Mouse (Mus musculus) midbrain, embryonic 14.5 days (tissue): Measurements from ENCODE around the gene Samd4. TPM values are rescaled to one million over a fixed set of nuclear protein-coding genes. Genes with fewer than 3 reads are reported as not detected.

Source experiments
- ATAC-seq: fragments of 200-750 bp; cut with Nextera tagmentation; 2 replicates; pipeline ENCODE4 v1.8.0; 2017; ENCODE audit warnings: moderate number of reproducible peaks, moderate library complexity; ENCODE audit not compliant: low FRiP score, low TSS enrichment
- DNase-seq: peaks from one replicate; pipeline ENCODE4 v3.0.0-alpha.2; 2015
- H3K27ac ChIP-seq: fragments of 300-500 bp; sonication (generic); replicated peaks from 2 replicates; pipeline ENCODE4 v1.5.1; 2014; ENCODE audit warnings: mild to moderate bottlenecking, low read depth, low read length, moderate library complexity
- H3K27me3 ChIP-seq: fragments of 300-500 bp; sonication (generic); 2 replicates; pipeline ENCODE4 v1.6.1; 2014; ENCODE audit warnings: low read length, control low read depth, mixed read lengths; ENCODE audit not compliant: control insufficient read depth, insufficient read depth
- H3K36me3 ChIP-seq: fragments of 300-500 bp; sonication (generic); 2 replicates; pipeline ENCODE4 v1.6.1; 2014; ENCODE audit warnings: low read length, control low read depth; ENCODE audit not compliant: control insufficient read depth, insufficient read depth
- H3K4me1 ChIP-seq: fragments of 300-500 bp; sonication (generic); 2 replicates; pipeline ENCODE4 v1.6.1; 2014; ENCODE audit warnings: mild to moderate bottlenecking, antibody characterized with exemption, low read length, control low read depth; ENCODE audit not compliant: control insufficient read depth, insufficient read depth
- H3K4me2 ChIP-seq: fragments of 300-500 bp; sonication (generic); 2 replicates; pipeline ENCODE4 v1.6.1; 2014; ENCODE audit warnings: mild to moderate bottlenecking, low read length, moderate library complexity
- H3K4me3 ChIP-seq: fragments of 300-500 bp; sonication (generic); replicated peaks from 2 replicates; pipeline ENCODE4 v1.5.1; 2014; ENCODE audit warnings: low read depth, low read length
- H3K9ac ChIP-seq: fragments of 300-500 bp; sonication (generic); replicated peaks from 2 replicates; pipeline ENCODE4 v1.6.1; 2014; ENCODE audit warnings: mild to moderate bottlenecking, low read length, moderate library complexity
- H3K9me3 ChIP-seq: fragments of 300-500 bp; sonication (generic); 2 replicates; pipeline ENCODE4 v1.6.1; 2016; ENCODE audit warnings: low read length, control low read depth, mixed read lengths; ENCODE audit not compliant: control insufficient read depth
- WGBS: fragments of 180-500 bp; shearing (Covaris S2); extraction: QIAGEN DNeasy Blood & Tissue Kit; methylation state at CpG from one replicate; pipeline ENCODE4 v1.1.7; 2014; 5-methylcytosine and 5-hydroxymethylcytosine counted together
- polyA plus RNA-seq: library from polyadenylated mRNA; unstranded; fragments of >200 nt; fragmentation: Nextera tagmentation; extraction: Ambion mirVana; gene quantifications from 2 replicates; pipeline ENCODE4 v1.2.1, GENCODE M21; 2014

Gene Samd4
- polyA plus RNA-seq, 1 experiment from 2014 or later, result 3.1 TPM

- no peaks in the 10 kb centered on the region for H3K9me3 ChIP-seq
- no peak for ATAC-seq
- 80% methylated on average over 3 of the region's 3 CpGs for WGBS
- H3K36me3 ChIP-seq, result no peaks in the 10 kb centered on the region
- DNase-seq, result no peak
- H3K4me1 ChIP-seq, result 0 out of 2 replicates have a peak, but pooled peaks cover 5% of the 10 kb centered on the region
- no peak overlapping the region for H3K27ac ChIP-seq
- no peak overlapping the region for H3K4me3 ChIP-seq
- no peaks in the 10 kb centered on the region for H3K27me3 ChIP-seq
- no peak overlapping the region; the same call in 1 of the 2 replicates for H3K4me2 ChIP-seq
- no peak overlapping the region for H3K9ac ChIP-seq
Observed at GRCm38 (mm10) chr14:47086123-47086522, 203.5 kb downstream of the Samd4 start.

DNA sequence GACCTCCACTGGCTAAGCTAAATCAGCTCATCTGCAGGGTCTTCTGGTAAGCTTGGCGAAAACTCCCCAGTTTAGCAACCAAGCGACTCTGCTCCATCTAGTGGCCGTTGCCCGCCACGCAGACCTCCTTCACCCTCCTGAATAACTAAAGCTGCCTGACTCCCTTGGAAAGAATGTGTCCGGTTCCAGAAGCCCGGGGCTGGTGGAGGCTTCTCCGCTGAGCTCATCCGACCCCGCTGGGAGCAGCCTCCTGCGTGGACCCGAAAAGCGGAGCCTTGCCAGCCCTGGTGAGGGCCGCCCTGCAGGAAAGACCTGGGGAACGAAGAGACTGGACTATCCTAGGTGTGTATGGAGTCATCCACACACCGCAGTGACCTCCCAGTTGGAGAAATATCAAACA, 204.1 kb downstream of the Samd4 start:
- H3K9ac ChIP-seq, result peak overlapping the region; percentile 42
- 6% methylated on average over 16 of the region's 16 CpGs for WGBS
- no peaks in the 10 kb centered on the region for H3K27me3 ChIP-seq
- peak overlapping the region; percentile 60 for H3K4me2 ChIP-seq
- H3K9me3 ChIP-seq, result no peaks in the 10 kb centered on the region
- peak; percentile 79 for ATAC-seq
- no peak overlapping the region for H3K27ac ChIP-seq
- DNase-seq, result peak; percentile 94
- H3K4me1 ChIP-seq, result 0 out of 2 replicates have a peak, but pooled peaks cover 5% of the 10 kb centered on the region
- no peaks in the 10 kb centered on the region for H3K36me3 ChIP-seq
- H3K4me3 ChIP-seq, result peak overlapping the region; percentile 23

DNA sequence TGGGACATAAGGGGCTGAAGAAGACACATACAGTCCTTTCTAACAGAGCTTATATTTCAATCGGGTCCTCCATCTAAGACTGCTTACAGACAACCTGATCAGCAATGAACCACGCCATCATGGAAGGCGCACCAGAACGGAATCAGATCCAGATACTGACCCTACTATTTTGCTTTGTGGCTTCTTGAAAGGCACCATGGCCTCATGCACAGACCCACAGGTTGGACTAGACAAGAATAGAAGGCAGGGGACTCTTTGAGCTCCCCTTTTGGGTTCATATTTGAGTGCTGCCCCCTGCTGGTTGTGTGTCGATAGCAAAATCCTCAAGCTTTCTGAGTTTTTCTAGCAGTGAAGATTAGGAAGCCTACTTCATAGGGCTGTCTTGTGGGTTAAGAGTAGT, 204.5 kb downstream of the Samd4 start:
- peak; percentile 91 for DNase-seq
- 25% methylated on average over 5 of the region's 5 CpGs for WGBS
- H3K4me3 ChIP-seq, result peak overlapping the region; percentile 23; the same call in 1 of the 2 replicates
- peak; percentile 32; the same call in 1 of the 2 replicates for ATAC-seq
- H3K4me2 ChIP-seq, result peak overlapping the region; percentile 60
- H3K27me3 ChIP-seq, result no peaks in the 10 kb centered on the region
- H3K4me1 ChIP-seq, result 0 out of 2 replicates have a peak, but pooled peaks cover 5% of the 10 kb centered on the region
- H3K9me3 ChIP-seq, result no peaks in the 10 kb centered on the region
- H3K36me3 ChIP-seq, result no peaks in the 10 kb centered on the region
- no peak overlapping the region for H3K27ac ChIP-seq
- H3K9ac ChIP-seq, result no peak overlapping the region

GRCm38 (mm10) chr14:47087669-47088250, 205.1 kb downstream of the Samd4 start:
- 86% methylated on average over 12 of the region's 12 CpGs for WGBS
- no peak overlapping the region for H3K4me2 ChIP-seq

GRCm38 (mm10) chr14:47088339-47088738, 205.7 kb downstream of the Samd4 start:
- Histone ChIP-seq H3K9ac (no peak overlapping the region), H3K27me3 (no peaks in the 10 kb centered on the region)
- 76% methylated on average over 1 of the region's 1 CpGs for WGBS

More at GRCm38 (mm10) chr14:47087669-47088250, 205.1 kb downstream of the Samd4 start:
- H3K9ac ChIP-seq, result no peak overlapping the region
- H3K4me1 ChIP-seq, result 0 out of 2 replicates have a peak, but pooled peaks cover 5% of the 10 kb centered on the region
- ATAC-seq (no peak), DNase-seq (no peak)
- no peaks in the 10 kb centered on the region for H3K9me3 ChIP-seq
- no peaks in the 10 kb centered on the region for H3K27me3 ChIP-seq
- no peak overlapping the region for H3K27ac ChIP-seq
- no peaks in the 10 kb centered on the region for H3K36me3 ChIP-seq
- H3K4me3 ChIP-seq, result no peak overlapping the region

GRCm38 (mm10) chr14:47089153-47089552, 206.5 kb downstream of the Samd4 start:
- ATAC-seq (no peak), DNase-seq (no peak)
- Histone ChIP-seq H3K9me3 (no peaks in the 10 kb centered on the region), H3K27me3 (no peaks in the 10 kb centered on the region), H3K36me3 (no peaks in the 10 kb centered on the region), H3K4me3 (no peak overlapping the region), H3K9ac (no peak overlapping the region), H3K4me2 (no peak overlapping the region), H3K27ac (no peak overlapping the region), H3K4me1 (no peaks in the 10 kb centered on the region)
- 46% methylated on average over 6 of the region's 6 CpGs for WGBS

More at GRCm38 (mm10) chr14:47088339-47088738, 205.7 kb downstream of the Samd4 start:
- DNase-seq (no peak), ATAC-seq (no peak)
- Histone ChIP-seq H3K4me3 (no peak overlapping the region), H3K9me3 (no peaks in the 10 kb centered on the region), H3K4me1 (0 out of 2 replicates have a peak, but pooled peaks cover 5% of the 10 kb centered on the region), H3K36me3 (no peaks in the 10 kb centered on the region), H3K27ac (no peak overlapping the region), H3K4me2 (no peak overlapping the region)

DNA sequence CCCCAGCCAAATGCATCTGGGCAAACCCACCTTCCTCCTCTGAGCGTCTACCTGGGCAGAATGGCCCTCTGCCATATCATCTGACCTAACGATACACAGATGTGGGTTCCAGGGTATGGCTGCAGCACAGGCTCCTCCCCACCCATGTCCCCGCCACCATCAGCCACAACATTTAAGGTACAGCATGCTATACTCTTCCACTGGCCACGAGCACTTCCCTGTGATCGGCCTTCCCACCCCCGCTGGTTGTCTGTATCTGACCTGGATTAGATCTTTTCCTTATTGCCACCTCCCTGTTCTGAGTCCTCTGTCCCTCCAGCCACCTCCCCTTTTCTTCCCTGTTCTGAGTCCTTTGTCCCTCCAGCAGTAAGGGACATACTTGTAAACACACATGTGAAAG, 209.3 kb downstream of the Samd4 start:
- no peak overlapping the region for H3K27ac ChIP-seq
- no peak overlapping the region for H3K4me2 ChIP-seq
- DNase-seq, result no peak
- no peaks in the 10 kb centered on the region for H3K36me3 ChIP-seq
- H3K4me3 ChIP-seq, result no peak overlapping the region
- 94% methylated on average over 6 of the region's 6 CpGs for WGBS
- no peak overlapping the region for H3K9ac ChIP-seq
- no peaks in the 10 kb centered on the region for H3K27me3 ChIP-seq
- no peaks in the 10 kb centered on the region for H3K4me1 ChIP-seq
- no peaks in the 10 kb centered on the region for H3K9me3 ChIP-seq
- ATAC-seq, result no peak

DNA sequence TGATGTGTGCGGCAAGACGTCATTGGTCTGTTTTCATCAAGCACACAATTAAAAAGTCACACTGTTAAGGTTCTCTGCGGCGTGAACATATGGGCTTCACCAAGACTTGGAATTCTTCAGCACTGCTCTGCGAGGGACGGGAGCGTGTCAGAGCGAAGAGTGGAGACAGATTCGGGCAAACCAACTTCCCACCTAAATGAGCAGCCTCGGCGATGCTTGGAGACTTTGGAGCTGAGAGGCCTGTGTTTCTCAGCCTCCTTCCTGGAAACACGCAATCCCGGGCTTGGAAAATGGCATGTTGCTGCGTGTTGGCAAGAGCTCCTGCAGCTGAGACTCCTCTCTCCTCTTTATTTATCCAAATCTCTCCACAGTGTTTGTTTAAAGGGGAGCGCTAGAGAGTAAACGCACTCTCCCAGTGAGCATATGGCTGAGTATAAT, 210.7 kb downstream of the Samd4 start:
- H3K4me1 ChIP-seq, result no peaks in the 10 kb centered on the region
- H3K9ac ChIP-seq, result no peak overlapping the region
- ATAC-seq (no peak), DNase-seq (no peak)
- no peak overlapping the region for H3K4me2 ChIP-seq
- H3K4me3 ChIP-seq, result no peak overlapping the region
- no peaks in the 10 kb centered on the region for H3K36me3 ChIP-seq
- 84% methylated on average over 16 of the region's 16 CpGs for WGBS
- H3K27me3 ChIP-seq, result no peaks in the 10 kb centered on the region
- no peaks in the 10 kb centered on the region for H3K9me3 ChIP-seq
- no peak overlapping the region for H3K27ac ChIP-seq

GRCm38 (mm10) chr14:47095036-47095435, 212.4 kb downstream of the Samd4 start:
- DNase-seq, result no peak
- Histone ChIP-seq H3K27me3 (no peaks in the 10 kb centered on the region), H3K4me1 (no peaks in the 10 kb centered on the region), H3K36me3 (no peaks in the 10 kb centered on the region), H3K9ac (no peak overlapping the region), H3K27ac (no peak overlapping the region), H3K4me2 (no peak overlapping the region), H3K9me3 (no peaks in the 10 kb centered on the region), H3K4me3 (no peak overlapping the region)
- WGBS, result 97% methylated on average over 3 of the region's 3 CpGs
- ATAC-seq, result no peak
